Mouse (Mus musculus): Measurements from ENCODE around the gene Arl4c. TPM values are rescaled to one million over a fixed set of nuclear protein-coding genes. Genes with fewer than 3 reads are reported as not detected.

The Arl4c gene
- total RNA-seq, 2 experiments from 2014 or later = 2.6 to 2.9 TPM

- no peak for ATAC-seq (replicated peaks; ENCODE audit: low FRiP score, poor library complexity, severe bottlenecking)
Observed at GRCm38 (mm10) chr1:88705050-88705449, 3.0 kb upstream of the Arl4c start.

GRCm38 (mm10) chr1:88700961-88701861 is 810 bp downstream of the Arl4c start:
- no peak for ATAC-seq (replicated peaks; ENCODE audit: low FRiP score, poor library complexity, severe bottlenecking)

GRCm38 (mm10) chr1:88699856-88700791 is 1.9 kb downstream of the Arl4c start:
- ATAC-seq (replicated peaks; ENCODE audit: low FRiP score, poor library complexity, severe bottlenecking) = no peak

- ATAC-seq (replicated peaks; ENCODE audit: low FRiP score, poor library complexity, severe bottlenecking) = no peak
Observed at GRCm38 (mm10) chr1:88699401-88699800, 2.6 kb downstream of the Arl4c start.

GRCm38 (mm10) chr1:88698926-88699325 is 3.1 kb downstream of the Arl4c start:
- no peak for ATAC-seq (replicated peaks; ENCODE audit: low FRiP score, poor library complexity, severe bottlenecking)

- no peak for ATAC-seq (replicated peaks; ENCODE audit: low FRiP score, poor library complexity, severe bottlenecking)
Observed at GRCm38 (mm10) chr1:88698131-88698530, 3.9 kb downstream of the Arl4c start.

- ATAC-seq (replicated peaks; ENCODE audit: low FRiP score, poor library complexity, severe bottlenecking) = no peak
Observed at GRCm38 (mm10) chr1:88696408-88696807, 5.6 kb downstream of the Arl4c start.

GRCm38 (mm10) chr1:88694353-88694752 is 7.7 kb downstream of the Arl4c start:
- no peak for ATAC-seq (replicated peaks; ENCODE audit: low FRiP score, poor library complexity, severe bottlenecking)

GRCm38 (mm10) chr1:88692293-88692827 is 9.7 kb downstream of the Arl4c start:
- ATAC-seq (replicated peaks; ENCODE audit: low FRiP score, poor library complexity, severe bottlenecking) = no peak

GRCm38 (mm10) chr1:88690601-88691000 is 11.4 kb downstream of the Arl4c start:
- no peak for ATAC-seq (replicated peaks; ENCODE audit: low FRiP score, poor library complexity, severe bottlenecking)

GRCm38 (mm10) chr1:88684765-88685164 is 17.3 kb downstream of the Arl4c start:
- no peak for ATAC-seq (replicated peaks; ENCODE audit: low FRiP score, poor library complexity, severe bottlenecking)

- no peak for ATAC-seq (replicated peaks; ENCODE audit: low FRiP score, poor library complexity, severe bottlenecking)
Observed at GRCm38 (mm10) chr1:88681596-88681995, 20.4 kb downstream of the Arl4c start.

- no peak for ATAC-seq (replicated peaks; ENCODE audit: low FRiP score, poor library complexity, severe bottlenecking)
Observed at GRCm38 (mm10) chr1:88680804-88681203, 21.2 kb downstream of the Arl4c start.

- ATAC-seq (replicated peaks; ENCODE audit: low FRiP score, poor library complexity, severe bottlenecking) = no peak
Observed at GRCm38 (mm10) chr1:88678231-88678739, 23.7 kb downstream of the Arl4c start.

GRCm38 (mm10) chr1:88670807-88671206 is 31.2 kb downstream of the Arl4c start:
- no peak for ATAC-seq (replicated peaks; ENCODE audit: low FRiP score, poor library complexity, severe bottlenecking)

GRCm38 (mm10) chr1:88668846-88669810 is 32.9 kb downstream of the Arl4c start:
- no peak for ATAC-seq (replicated peaks; ENCODE audit: low FRiP score, poor library complexity, severe bottlenecking)

GRCm38 (mm10) chr1:88668353-88668752 is 33.7 kb downstream of the Arl4c start:
- ATAC-seq (replicated peaks; ENCODE audit: low FRiP score, poor library complexity, severe bottlenecking) = no peak

GRCm38 (mm10) chr1:88664623-88665022 is 37.4 kb downstream of the Arl4c start:
- no peak for ATAC-seq (replicated peaks; ENCODE audit: low FRiP score, poor library complexity, severe bottlenecking)

- ATAC-seq (replicated peaks; ENCODE audit: low FRiP score, poor library complexity, severe bottlenecking) = no peak
Observed at GRCm38 (mm10) chr1:88662736-88663135, 39.3 kb downstream of the Arl4c start.
